Mouse (Mus musculus) forebrain, embryonic 16.5 days (tissue): ENCODE results near the gene Oxnad1. TPM values are rescaled to one million over a fixed set of nuclear protein-coding genes. Genes with fewer than 3 reads are reported as not detected.
"Not testable (repeated sequence)": the region's sequence is repeated elsewhere in the genome, so short reads cannot be mapped to it uniquely, and the experiment has no call there.

Source experiments
- ATAC-seq: fragments of 200-750 bp; cut with Nextera tagmentation; 2 replicates; pipeline ENCODE4 v1.8.0; 2017; ENCODE audit warnings: mild to moderate bottlenecking, moderate library complexity
- H3K27ac ChIP-seq: fragments of 300-500 bp; sonication (generic); 2 replicates; pipeline ENCODE4 v1.5.1; 2014; ENCODE audit warnings: low read length, control low read depth
- H3K27me3 ChIP-seq: fragments of 300-500 bp; sonication (generic); replicated peaks from 2 replicates; pipeline ENCODE4 v1.6.1; 2014; ENCODE audit warnings: low read length; ENCODE audit not compliant: control insufficient read depth, insufficient read depth
- H3K36me3 ChIP-seq: fragments of 300-500 bp; sonication (generic); 2 replicates; pipeline ENCODE4 v1.6.1; 2014; ENCODE audit not compliant: control insufficient read depth, insufficient read depth
- H3K4me1 ChIP-seq: fragments of 300-500 bp; sonication (generic); replicated peaks from 2 replicates; pipeline ENCODE4 v1.6.1; 2014; ENCODE audit warnings: low read length; ENCODE audit not compliant: control insufficient read depth, insufficient read depth
- H3K4me2 ChIP-seq: fragments of 300-500 bp; sonication (generic); 2 replicates; pipeline ENCODE4 v1.6.1; 2014; ENCODE audit warnings: mild to moderate bottlenecking, low read length, control low read depth
- H3K4me3 ChIP-seq: fragments of 300-500 bp; sonication (generic); replicated peaks from 2 replicates; pipeline ENCODE4 v1.5.1; 2014; ENCODE audit warnings: mild to moderate bottlenecking, low read length, control low read depth
- H3K9ac ChIP-seq: fragments of 300-500 bp; sonication (generic); replicated peaks from 2 replicates; pipeline ENCODE4 v1.6.1; 2014; ENCODE audit warnings: low read depth, low read length, control low read depth
- H3K9me3 ChIP-seq: fragments of 300-500 bp; sonication (generic); 2 replicates; pipeline ENCODE4 v1.6.1; 2016; ENCODE audit warnings: low read length; ENCODE audit not compliant: control insufficient read depth
- WGBS: fragments of 180-500 bp; shearing (Covaris S2); extraction: QIAGEN DNeasy Blood & Tissue Kit; methylation state at CpG from one replicate; pipeline ENCODE4 v1.1.7; 2014; 5-methylcytosine and 5-hydroxymethylcytosine counted together
- polyA plus RNA-seq: library from polyadenylated mRNA; unstranded; fragments of >200 nt; fragmentation: Nextera tagmentation; extraction: Ambion mirVana; gene quantifications from 2 replicates; pipeline ENCODE4 v1.2.1, GENCODE M21; 2015

Oxnad1 gene
- polyA plus RNA-seq, 1 experiment from 2014 or later: 22.6 TPM

DNA sequence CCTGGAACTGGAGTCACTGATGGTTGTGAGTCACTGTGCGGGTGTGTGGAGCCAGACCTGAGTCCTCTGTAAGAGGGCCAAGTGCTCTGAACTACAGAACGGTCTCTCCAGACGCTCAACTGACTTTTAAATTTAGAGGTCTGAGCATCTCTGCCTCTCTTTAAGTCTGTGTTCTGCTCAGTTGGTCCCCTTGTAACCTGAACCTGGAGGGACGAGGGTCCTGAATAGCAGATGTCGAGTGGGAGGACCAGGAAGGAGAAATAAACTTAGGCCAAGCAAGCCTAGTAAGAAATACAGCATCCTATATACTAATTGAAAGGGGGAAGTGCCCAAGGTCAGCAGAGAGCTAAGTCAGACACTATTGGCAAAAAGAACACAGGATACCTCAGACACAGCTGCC, 11.6 kb downstream of the Oxnad1 start:
- no peak overlapping the region for H3K9ac ChIP-seq
- ATAC-seq: no peak
- WGBS: 91% methylated on average over 5 of the region's 5 CpGs
- no peaks in the 10 kb centered on the region for H3K27me3 ChIP-seq
- H3K27ac ChIP-seq: no peak overlapping the region
- H3K36me3 ChIP-seq: peaks cover 25% of the 10 kb centered on the region
- no peaks in the 10 kb centered on the region for H3K9me3 ChIP-seq
- no peak overlapping the region for H3K4me3 ChIP-seq
- H3K4me1 ChIP-seq: no peaks in the 10 kb centered on the region
- no peak overlapping the region for H3K4me2 ChIP-seq

DNA sequence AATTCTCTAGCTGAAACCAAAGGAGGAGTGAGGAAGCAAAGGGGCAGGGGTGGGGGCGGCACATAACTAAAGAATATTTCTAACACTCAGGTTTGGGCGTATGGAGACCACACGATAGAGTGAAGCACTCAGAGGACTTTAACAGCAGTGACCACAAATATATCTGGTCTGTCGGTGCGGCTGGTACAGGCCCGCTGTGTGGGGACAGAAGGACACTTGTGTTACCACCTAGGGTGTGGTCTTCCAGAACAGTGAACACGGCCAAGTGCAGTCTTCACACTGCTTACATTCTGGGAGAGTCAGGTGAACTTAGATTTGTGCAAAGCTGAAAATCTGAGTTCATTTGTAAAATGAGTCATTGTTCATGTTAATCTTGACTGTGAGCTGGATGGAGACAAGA, 12.5 kb downstream of the Oxnad1 start:
- no peak overlapping the region for H3K9ac ChIP-seq
- H3K4me3 ChIP-seq: no peak overlapping the region
- no peaks in the 10 kb centered on the region for H3K27me3 ChIP-seq
- 94% methylated on average over 7 of the region's 7 CpGs for WGBS
- H3K36me3 ChIP-seq: peaks cover 25% of the 10 kb centered on the region
- H3K27ac ChIP-seq: no peak overlapping the region
- ATAC-seq: no peak
- H3K4me2 ChIP-seq: no peak overlapping the region
- H3K4me1 ChIP-seq: no peaks in the 10 kb centered on the region
- no peaks in the 10 kb centered on the region for H3K9me3 ChIP-seq

- Histone ChIP-seq H3K36me3 (peaks cover 22% of the 10 kb centered on the region), H3K4me1 (no peaks in the 10 kb centered on the region), H3K9me3 (no peaks in the 10 kb centered on the region), H3K4me2 (no peak overlapping the region), H3K27ac (no peak overlapping the region), H3K9ac (no peak overlapping the region), H3K27me3 (no peaks in the 10 kb centered on the region), H3K4me3 (no peak overlapping the region)
- WGBS: 90% methylated on average over 3 of the region's 3 CpGs
- no peak for ATAC-seq
Observed at GRCm38 (mm10) chr14:32098951-32099350, 13.8 kb downstream of the Oxnad1 start.

GRCm38 (mm10) chr14:32103556-32103955, 18.4 kb downstream of the Oxnad1 start:
- Histone ChIP-seq H3K4me3 (no peak overlapping the region), H3K36me3 (peaks cover 15% of the 10 kb centered on the region), H3K9me3 (no peaks in the 10 kb centered on the region), H3K4me1 (no peaks in the 10 kb centered on the region), H3K27ac (no peak overlapping the region), H3K27me3 (no peaks in the 10 kb centered on the region), H3K4me2 (no peak overlapping the region), H3K9ac (no peak overlapping the region)
- ATAC-seq: no peak
- WGBS: 89% methylated on average over 4 of the region's 4 CpGs

- no peak for ATAC-seq
- no peaks in the 10 kb centered on the region for H3K9me3 ChIP-seq
- no peaks in the 10 kb centered on the region for H3K27me3 ChIP-seq
- H3K4me1 ChIP-seq: no peaks in the 10 kb centered on the region
- H3K36me3 ChIP-seq: no peaks in the 10 kb centered on the region
- H3K27ac ChIP-seq: no peak overlapping the region
- WGBS: 65% methylated on average over 7 of the region's 7 CpGs
- no peak overlapping the region for H3K4me2 ChIP-seq
- no peak overlapping the region for H3K4me3 ChIP-seq
- no peak overlapping the region for H3K9ac ChIP-seq
Observed at GRCm38 (mm10) chr14:32105663-32106062, 20.5 kb downstream of the Oxnad1 start.

GRCm38 (mm10) chr14:32106911-32107310, 21.7 kb downstream of the Oxnad1 start:
- Histone ChIP-seq H3K4me3 (no peak overlapping the region), H3K27me3 (no peaks in the 10 kb centered on the region), H3K36me3 (no peaks in the 10 kb centered on the region), H3K9ac (no peak overlapping the region), H3K4me1 (no peaks in the 10 kb centered on the region), H3K4me2 (no peak overlapping the region), H3K27ac (no peak overlapping the region), H3K9me3 (no peaks in the 10 kb centered on the region)
- WGBS: 91% methylated on average over 4 of the region's 4 CpGs
- no peak for ATAC-seq

DNA sequence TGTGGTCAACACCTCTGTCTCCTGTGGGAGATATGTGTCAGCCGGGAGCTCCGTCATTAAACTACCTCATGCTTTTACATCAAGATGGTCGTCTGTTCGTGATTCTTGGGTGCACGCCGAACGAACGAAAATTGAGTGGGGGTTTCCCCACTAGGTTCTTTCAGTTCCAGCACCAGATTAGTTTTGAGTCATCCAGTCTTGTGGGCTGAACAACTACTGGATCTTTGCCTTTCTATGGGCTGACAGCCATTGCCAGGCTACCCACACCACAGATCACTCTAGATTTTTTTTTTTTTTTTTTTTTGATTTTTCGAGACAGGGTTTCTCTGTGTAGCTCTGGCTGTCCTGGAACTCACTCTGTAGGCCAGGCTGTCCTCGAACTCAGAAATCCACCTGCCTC, 26.9 kb downstream of the Oxnad1 start:
- ATAC-seq, H3K4me2 ChIP-seq, H3K9me3 ChIP-seq, H3K9ac ChIP-seq, H3K4me3 ChIP-seq, H3K4me1 ChIP-seq, H3K27ac ChIP-seq, H3K36me3 ChIP-seq, H3K27me3 ChIP-seq: not testable (repeated sequence)
- WGBS: 94% methylated on average over 10 of the region's 10 CpGs

DNA sequence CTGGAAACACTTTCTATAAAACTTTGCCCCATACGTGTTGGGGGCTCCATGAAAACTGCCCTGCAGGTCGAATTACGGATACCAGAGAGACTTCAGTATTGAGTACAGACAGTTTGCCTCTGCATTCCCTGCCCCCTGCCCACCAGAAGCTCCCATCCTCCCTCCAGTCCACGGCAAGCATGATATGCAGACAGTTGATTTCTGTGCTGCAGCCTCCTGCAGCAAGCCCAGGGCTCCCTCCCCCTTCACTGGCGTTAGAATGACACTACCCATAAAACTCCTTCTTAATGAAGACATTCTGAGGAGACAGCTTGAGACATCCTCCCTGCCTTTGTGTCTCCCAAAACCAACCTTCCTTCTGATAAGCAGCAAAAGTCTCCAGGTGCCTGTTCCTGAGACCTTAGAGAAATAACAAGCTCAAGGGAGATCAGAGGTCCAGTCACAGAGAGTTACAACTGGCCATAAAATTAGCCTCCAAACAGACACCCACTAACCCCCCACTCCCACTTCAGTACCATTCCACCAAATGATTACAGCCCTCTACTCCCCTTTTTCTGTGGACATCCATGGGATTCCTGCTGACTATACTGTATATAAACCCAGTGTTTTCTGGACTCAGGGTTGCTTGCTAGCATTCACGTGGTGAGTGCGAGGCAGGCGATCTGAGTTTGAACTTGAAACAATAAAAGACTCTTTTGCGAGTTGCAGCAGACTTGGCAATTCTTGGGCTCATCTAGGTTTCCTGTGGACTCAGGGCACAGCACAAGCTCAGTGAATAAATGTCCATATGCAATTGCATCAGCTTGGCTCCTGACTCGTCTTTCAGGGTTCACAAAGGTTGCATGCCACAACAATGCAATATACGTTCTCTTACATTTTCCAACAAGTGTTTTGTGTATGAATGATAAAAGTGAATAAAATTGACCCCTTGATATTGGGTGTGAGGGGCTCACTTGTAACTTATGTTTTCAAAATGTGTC, 36.1 kb downstream of the Oxnad1 start:
- no peak overlapping the region for H3K27ac ChIP-seq
- H3K9me3 ChIP-seq: no peaks in the 10 kb centered on the region
- H3K36me3 ChIP-seq: no peaks in the 10 kb centered on the region
- H3K27me3 ChIP-seq: no peaks in the 10 kb centered on the region
- H3K9ac ChIP-seq: no peak overlapping the region
- no peak overlapping the region for H3K4me3 ChIP-seq
- H3K4me1 ChIP-seq: no peaks in the 10 kb centered on the region
- no peak for ATAC-seq
- no peak overlapping the region for H3K4me2 ChIP-seq
- WGBS: 79% methylated on average over 11 of the region's 11 CpGs

DNA sequence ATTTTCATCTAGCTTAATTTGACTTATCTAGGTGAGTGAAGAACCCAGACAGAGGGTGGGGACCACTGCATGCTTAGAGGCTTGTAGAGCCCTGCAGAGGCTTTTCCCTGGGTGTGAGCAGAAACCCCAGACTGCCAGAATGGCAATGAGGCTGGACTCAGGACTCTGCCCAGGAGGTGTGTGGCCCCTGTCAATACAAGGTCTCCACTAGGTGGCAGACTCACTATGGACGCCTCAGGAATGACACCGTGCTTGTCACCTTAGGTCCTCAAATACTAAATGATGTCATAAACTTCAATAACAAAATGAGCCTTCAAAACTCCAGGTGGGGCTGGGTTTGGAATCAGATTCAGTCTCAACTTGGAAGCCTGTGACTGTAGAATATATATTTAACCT, 36.7 kb downstream of the Oxnad1 start:
- no peaks in the 10 kb centered on the region for H3K27me3 ChIP-seq
- 54% methylated on average over 2 of the region's 2 CpGs for WGBS
- no peak overlapping the region for H3K27ac ChIP-seq
- no peak overlapping the region for H3K4me2 ChIP-seq
- no peak overlapping the region for H3K4me3 ChIP-seq
- H3K9me3 ChIP-seq: no peaks in the 10 kb centered on the region
- H3K36me3 ChIP-seq: no peaks in the 10 kb centered on the region
- ATAC-seq: no peak
- no peaks in the 10 kb centered on the region for H3K4me1 ChIP-seq
- H3K9ac ChIP-seq: no peak overlapping the region
